Mouse (Mus musculus): ENCODE data around the gene Srprb.

GRCm38 (mm10) chr9:103163806-103164205 lies 38.1 kb downstream of the Srprb start:
- no peak for TF ChIP-seq POLR2A (IDR thresholded peaks at IDR 0.05; ENCODE audit: insufficient read length, low read depth)
- no peak for TF ChIP-seq REST (IDR thresholded peaks at IDR 0.05; ENCODE audit: insufficient read depth, insufficient read length)
- no peak for TF ChIP-seq TCF3 (IDR thresholded peaks at IDR 0.05; ENCODE audit: insufficient read length, low read depth)
- no peak for TF ChIP-seq MAX (IDR thresholded peaks at IDR 0.05; ENCODE audit: low read depth)
- no peak for TF ChIP-seq POLR2AphosphoS2 (IDR thresholded peaks at IDR 0.05; ENCODE audit: insufficient read length, low read depth)
- TF ChIP-seq USF1 (IDR thresholded peaks at IDR 0.05; ENCODE audit: low read depth) = no peak
- no peak for TF ChIP-seq MYOD1 (IDR thresholded peaks at IDR 0.05; ENCODE audit: control insufficient read depth in 1 of 3, insufficient read length in 2 of 3, low read depth in 2 of 3)
- TF ChIP-seq E2F4 (IDR thresholded peaks at IDR 0.05; ENCODE audit: insufficient read depth) = no peak
- TF ChIP-seq CEBPB (IDR thresholded peaks at IDR 0.05; ENCODE audit: insufficient read depth, poor library complexity, severe bottlenecking) = no peak
- TF ChIP-seq MYOG (IDR thresholded peaks at IDR 0.05; ENCODE audit: control insufficient read depth in 1 of 3, insufficient read depth in 1 of 3, insufficient read length in 2 of 3, low read depth in 2 of 3) = no peak
- TF ChIP-seq TCF12 (IDR thresholded peaks at IDR 0.05; ENCODE audit: insufficient read depth, poor library complexity, severe bottlenecking) = no peak
